Mouse (Mus musculus) bone marrow macrophage, adult 2 months (primary cell): ENCODE measurements around the gene Lrrc7. TPM values are rescaled to one million over a fixed set of nuclear protein-coding genes. Genes with fewer than 3 reads are reported as not detected.

Experiments used
- H3K27ac ChIP-seq: 2 replicates; pipeline ENCODE4 v1.5.1; 2012; ENCODE audit warnings: low read depth, low read length; ENCODE audit not compliant: insufficient read depth
- H3K4me1 ChIP-seq: 2 replicates; pipeline ENCODE4 v1.6.1; 2012; ENCODE audit warnings: low read length; ENCODE audit not compliant: control insufficient read depth, insufficient read depth
- H3K4me3 ChIP-seq: 2 replicates; pipeline ENCODE4 v1.5.1; 2012; ENCODE audit warnings: mild to moderate bottlenecking, low read length, moderate library complexity; ENCODE audit not compliant: insufficient read depth
- CTCF ChIP-seq: IDR thresholded peaks from 2 replicates; pipeline ENCODE4 v1.5.1; 2012; ENCODE audit warnings: low read depth, mild to moderate bottlenecking, low read length, moderate library complexity
- POLR2A ChIP-seq: IDR thresholded peaks from 2 replicates; pipeline ENCODE4 v1.6.1; 2012; ENCODE audit warnings: mild to moderate bottlenecking, low read depth, low read length, borderline replicate concordance
- polyA plus RNA-seq: library from polyadenylated mRNA; stranded (reverse); fragments of >200 nt; gene quantifications from 2 replicates; pipeline ENCODE4 v1.2.4, GENCODE M21; 2012; ENCODE audit not compliant: missing spikeins, insufficient read depth, insufficient read length

Lrrc7 gene
- polyA plus RNA-seq, 1 experiment = not detected

DNA sequence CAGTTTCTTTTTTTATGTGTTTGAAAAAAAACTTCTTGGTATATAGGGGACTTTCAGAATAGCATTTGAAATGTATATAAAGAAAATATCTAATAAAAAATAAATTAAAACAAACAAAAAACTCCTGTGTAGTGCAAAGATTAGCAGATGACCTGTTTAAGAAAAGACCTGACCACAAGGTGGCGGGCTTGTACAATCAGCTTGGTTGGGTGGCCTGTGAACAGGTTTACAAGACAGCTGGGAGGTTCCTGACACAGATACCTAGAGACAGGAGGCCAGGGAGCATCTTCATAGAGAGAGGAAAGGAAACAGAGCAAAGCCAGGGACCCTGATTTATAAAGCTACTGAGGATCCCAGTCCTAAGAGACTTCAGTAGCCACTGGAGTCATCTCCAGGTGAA, 186.1 kb downstream of the Lrrc7 start:
- no peaks in the 10 kb centered on the region for H3K4me1 ChIP-seq
- no peak overlapping the region for H3K27ac ChIP-seq
- no peak overlapping the region for H3K4me3 ChIP-seq
- no peak for TF ChIP-seq POLR2A
- peak; percentile 61; the same call in 1 of the 2 replicates for TF ChIP-seq CTCF

DNA sequence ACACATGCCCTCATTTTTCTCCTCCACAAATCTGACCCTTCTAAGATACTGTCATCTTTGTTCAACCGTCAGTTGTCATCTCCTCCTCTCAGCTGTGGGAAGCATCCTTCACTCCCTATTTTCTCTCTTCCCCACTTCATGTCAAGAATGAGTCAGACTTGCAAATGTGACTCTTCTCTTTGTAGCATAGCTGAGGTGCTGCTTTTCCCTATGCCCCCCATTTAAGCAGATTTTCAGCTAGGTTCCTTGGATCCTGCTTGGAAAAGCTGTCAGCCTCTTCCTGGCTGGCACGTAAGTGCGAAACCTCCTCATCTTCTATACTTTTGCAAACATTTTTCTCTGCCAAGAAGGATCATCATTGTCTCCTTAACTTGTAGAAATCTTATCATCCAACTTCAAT, 192.9 kb downstream of the Lrrc7 start:
- TF ChIP-seq POLR2A = no peak
- TF ChIP-seq CTCF = no peak
- no peak overlapping the region for H3K4me3 ChIP-seq
- H3K27ac ChIP-seq = no peak overlapping the region
- no peaks in the 10 kb centered on the region for H3K4me1 ChIP-seq

DNA sequence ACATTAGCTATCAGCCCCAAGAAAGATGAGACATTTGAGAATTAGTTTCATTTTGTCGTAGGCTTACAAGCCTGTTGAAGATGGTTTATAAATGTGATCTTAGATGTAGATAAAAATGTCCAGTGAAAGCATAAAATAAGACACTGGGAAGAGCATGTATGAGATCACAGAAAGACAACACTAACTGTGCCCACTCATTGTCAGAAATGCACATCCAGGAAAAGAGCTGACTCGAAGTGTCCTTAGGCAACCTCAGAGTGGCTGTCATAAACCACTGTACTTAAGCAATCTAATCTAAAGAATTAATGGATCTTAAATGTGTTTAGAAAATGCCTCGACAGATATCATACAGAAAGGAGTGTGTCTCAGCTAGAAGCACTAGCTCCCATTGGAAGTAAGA, 196.2 kb downstream of the Lrrc7 start:
- Histone ChIP-seq H3K27ac (no peak overlapping the region), H3K4me3 (no peak overlapping the region), H3K4me1 (no peaks in the 10 kb centered on the region)
- TF ChIP-seq POLR2A (no peak), CTCF (no peak)

DNA sequence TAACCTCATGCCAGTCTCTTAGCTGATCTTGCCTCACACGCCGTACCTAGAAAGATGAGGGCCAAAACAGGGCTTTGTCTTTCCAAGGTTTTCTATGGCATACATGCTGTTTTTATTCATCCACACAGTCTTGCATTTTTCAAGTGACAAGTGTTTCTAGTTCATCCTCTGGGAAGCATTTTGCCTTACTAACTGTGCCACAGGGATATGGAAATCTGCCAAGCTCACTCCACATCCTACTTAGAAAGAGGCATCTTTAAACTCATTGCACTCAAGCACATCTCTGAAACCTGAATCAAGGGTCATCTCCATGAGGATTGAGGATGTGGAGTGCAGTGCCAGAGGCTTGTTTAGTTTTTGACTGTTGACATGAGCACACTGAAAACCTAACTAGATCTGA, 199.9 kb downstream of the Lrrc7 start:
- no peaks in the 10 kb centered on the region for H3K4me1 ChIP-seq
- TF ChIP-seq CTCF (no peak), POLR2A (no peak)
- no peak overlapping the region for H3K4me3 ChIP-seq
- no peak overlapping the region for H3K27ac ChIP-seq

DNA sequence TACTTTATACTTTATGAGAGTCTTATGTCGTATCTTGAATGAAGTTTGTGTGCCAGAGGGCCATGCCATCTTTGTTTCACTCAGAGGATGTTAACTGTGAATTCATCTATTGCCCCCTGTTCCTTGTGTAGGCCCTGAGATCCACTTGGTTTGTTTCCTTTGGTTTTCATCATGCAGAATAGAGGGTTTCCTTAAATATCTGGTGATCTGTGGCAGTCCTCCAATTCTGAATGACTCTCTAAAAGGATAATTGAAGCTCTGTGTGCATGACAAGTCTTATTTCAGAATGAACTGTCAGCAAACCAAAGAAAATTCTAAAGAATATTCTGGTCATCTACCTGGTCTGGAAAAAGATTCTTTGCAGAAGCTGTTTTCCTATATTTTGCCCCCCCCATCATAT, 205.3 kb downstream of the Lrrc7 start:
- Histone ChIP-seq H3K4me1 (no peaks in the 10 kb centered on the region), H3K4me3 (no peak overlapping the region), H3K27ac (no peak overlapping the region)
- TF ChIP-seq CTCF (no peak), POLR2A (no peak)

DNA sequence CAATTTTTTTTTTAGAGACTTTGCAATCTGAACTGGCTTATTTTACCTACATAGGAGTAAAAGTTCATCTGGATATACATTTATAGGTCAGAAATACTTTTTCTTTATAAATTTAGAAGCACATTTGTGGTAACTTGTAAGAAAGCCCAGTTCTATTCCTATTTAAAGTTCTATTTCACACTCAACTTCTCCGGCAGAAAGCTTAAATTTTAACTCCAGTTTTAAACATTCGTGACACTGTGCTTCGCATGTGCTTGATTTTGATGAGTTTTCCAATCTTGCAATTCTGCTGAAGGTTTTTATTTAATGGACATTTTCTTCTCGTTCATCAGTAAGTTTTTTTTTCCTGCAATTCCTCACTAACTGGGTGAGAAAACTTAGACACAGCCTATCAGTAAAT, 205.8 kb downstream of the Lrrc7 start:
- H3K4me3 ChIP-seq = no peak overlapping the region

DNA sequence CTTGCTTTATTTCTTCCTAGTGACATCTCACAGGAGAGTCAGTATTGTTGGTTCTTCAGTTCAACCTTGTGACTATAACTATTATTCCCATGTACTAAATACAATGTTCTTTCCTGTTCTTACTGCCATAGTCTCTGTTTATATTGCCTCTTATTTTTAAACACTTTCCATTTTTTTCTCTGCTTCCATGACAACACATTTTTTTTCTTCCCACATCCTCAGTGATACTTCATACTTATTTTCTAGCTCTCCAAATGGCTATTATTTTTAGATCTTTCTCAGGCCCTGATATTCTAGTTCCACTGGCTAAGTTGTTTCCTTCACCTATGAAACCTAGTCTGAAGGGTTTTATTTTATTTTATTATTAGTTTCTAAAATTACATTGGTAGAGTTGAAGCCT, 221.2 kb downstream of the Lrrc7 start:
- Histone ChIP-seq H3K27ac (no peak overlapping the region), H3K4me3 (no peak overlapping the region), H3K4me1 (no peaks in the 10 kb centered on the region)
- TF ChIP-seq CTCF (no peak), POLR2A (no peak)

More for the DNA sequence above, 205.8 kb downstream of the Lrrc7 start:
- Histone ChIP-seq H3K27ac (no peak overlapping the region), H3K4me1 (no peaks in the 10 kb centered on the region)
- TF ChIP-seq POLR2A (no peak), CTCF (no peak)

DNA sequence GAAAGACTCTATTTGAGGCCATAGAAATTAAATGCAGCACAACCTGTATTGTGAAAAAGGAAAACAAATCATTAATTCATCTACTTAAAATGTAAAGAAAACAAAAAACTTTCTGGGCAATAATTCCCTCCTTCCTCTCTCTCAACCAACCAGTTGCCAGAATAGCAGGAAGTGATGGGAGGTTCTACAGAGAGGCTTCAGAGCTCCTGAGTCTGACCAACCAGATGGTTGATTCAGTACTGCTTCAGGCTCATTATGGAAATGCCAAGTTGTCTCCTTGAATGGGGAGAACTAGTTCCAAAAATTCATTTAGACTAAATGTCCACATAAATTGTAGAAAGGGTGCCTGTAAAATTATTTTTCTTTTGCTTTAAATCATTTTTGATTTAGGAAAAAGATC, 231.9 kb downstream of the Lrrc7 start:
- no peak overlapping the region for H3K27ac ChIP-seq
- H3K4me3 ChIP-seq = no peak overlapping the region
- no peaks in the 10 kb centered on the region for H3K4me1 ChIP-seq
- no peak for TF ChIP-seq CTCF

DNA sequence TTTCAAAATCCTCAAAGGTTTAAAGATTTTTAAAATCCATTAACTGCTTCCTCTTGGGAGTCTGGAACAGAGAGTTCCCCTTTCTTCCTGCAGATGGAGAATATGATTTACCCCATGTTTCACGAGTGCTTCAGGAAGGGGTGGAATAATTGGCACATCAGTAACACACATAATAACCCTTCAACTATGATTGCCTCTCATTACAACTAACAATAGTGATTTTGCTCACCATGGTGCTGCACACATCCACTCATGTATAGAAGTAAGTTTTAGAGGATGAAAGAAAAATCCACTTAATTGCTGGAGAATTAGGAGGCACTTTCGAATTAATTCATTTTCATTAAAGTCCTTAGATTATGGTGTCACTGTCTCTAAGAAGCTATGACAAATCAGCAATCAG, 251.6 kb downstream of the Lrrc7 start:
- no peak overlapping the region for H3K4me3 ChIP-seq
- no peak overlapping the region for H3K27ac ChIP-seq
- no peaks in the 10 kb centered on the region for H3K4me1 ChIP-seq
- no peak for TF ChIP-seq CTCF
- no peak for TF ChIP-seq POLR2A

DNA sequence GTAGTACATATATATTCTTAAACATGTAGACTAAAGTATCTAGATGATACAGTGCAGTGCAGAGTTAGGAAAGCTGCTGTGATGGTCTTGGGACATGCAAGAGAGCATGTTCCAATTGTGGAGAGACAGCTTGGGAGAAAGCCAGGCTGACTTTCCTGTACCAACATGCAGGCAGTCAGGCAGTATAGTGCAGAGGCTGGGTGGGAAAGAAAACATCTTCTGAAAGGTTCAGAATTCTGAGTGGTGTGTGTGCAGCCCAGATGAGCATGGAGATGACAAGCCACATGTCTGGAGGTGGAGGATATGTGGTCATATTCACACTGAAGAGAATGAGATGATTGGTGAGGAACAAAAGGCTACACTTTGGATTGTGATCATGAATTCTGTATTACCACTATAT, 254.6 kb downstream of the Lrrc7 start:
- Histone ChIP-seq H3K4me1 (no peaks in the 10 kb centered on the region), H3K4me3 (no peak overlapping the region), H3K27ac (no peak overlapping the region)
- TF ChIP-seq POLR2A = no peak
- no peak for TF ChIP-seq CTCF

DNA sequence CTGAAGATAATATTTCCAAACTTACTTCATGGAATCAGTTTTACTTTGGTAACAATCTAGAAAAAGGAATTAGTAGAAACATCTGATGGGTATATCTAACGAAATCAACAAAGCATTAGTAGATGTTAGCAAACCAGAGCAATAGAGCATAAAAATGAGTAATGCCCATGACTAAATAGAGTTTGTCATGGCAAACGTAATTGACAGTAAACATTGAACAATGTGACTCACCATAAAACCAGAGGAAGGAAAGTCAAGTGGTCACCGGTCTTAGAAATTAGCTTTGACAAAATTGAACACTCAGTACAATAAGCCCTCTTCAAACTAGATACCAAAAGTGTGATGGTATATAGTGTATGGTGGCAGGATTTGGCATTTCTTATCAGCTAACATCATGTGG, 263.3 kb downstream of the Lrrc7 start:
- Histone ChIP-seq H3K4me1 (no peaks in the 10 kb centered on the region), H3K27ac (no peak overlapping the region), H3K4me3 (no peak overlapping the region)
- no peak for TF ChIP-seq POLR2A
- TF ChIP-seq CTCF = no peak

DNA sequence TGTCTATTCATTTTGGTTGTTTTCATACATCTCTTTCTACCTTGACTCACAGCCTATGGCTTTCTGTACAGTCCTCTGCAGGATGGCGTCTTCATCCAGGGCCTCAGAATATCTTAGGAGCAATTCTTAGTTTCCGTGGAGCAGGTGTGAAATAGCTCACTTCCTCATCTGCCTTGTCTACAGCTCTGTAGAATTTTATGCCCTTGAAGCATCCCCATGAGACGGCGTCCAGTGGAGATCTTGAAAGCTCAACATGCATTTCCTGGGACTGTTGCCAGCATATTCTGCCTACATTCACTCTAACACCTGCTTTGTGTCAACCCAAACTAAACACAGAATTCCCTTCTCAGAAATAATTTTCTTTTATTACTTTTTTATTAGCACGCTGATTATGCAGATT, 267.0 kb downstream of the Lrrc7 start:
- Histone ChIP-seq H3K4me1 (no peaks in the 10 kb centered on the region), H3K4me3 (no peak overlapping the region), H3K27ac (no peak overlapping the region)
- no peak for TF ChIP-seq CTCF
- no peak for TF ChIP-seq POLR2A
